Mouse (Mus musculus) embryonic facial prominence, embryonic 13.5 days (tissue): ENCODE measurements around the gene Igsf3. TPM values are rescaled to one million over a fixed set of nuclear protein-coding genes. Genes with fewer than 3 reads are reported as not detected.

Experiments
- ATAC-seq: fragments of 200-750 bp; cut with Nextera tagmentation; 2 replicates; pipeline ENCODE4 v1.8.0; 2017; ENCODE audit warnings: low read depth; ENCODE audit not compliant: insufficient number of reproducible peaks, insufficient read depth, low FRiP score, low TSS enrichment
- H3K27ac ChIP-seq: fragments of 300-500 bp; sonication (generic); 2 replicates; pipeline ENCODE4 v1.5.1; 2015; ENCODE audit warnings: moderate library complexity, mild to moderate bottlenecking, inconsistent platforms
- H3K27me3 ChIP-seq: fragments of 300-500 bp; sonication (generic); 2 replicates; pipeline ENCODE4 v1.6.1; 2015; ENCODE audit warnings: mild to moderate bottlenecking, inconsistent platforms
- H3K36me3 ChIP-seq: fragments of 300-500 bp; sonication (generic); 2 replicates; pipeline ENCODE4 v1.6.1; 2015; ENCODE audit warnings: mild to moderate bottlenecking, inconsistent platforms
- H3K4me1 ChIP-seq: fragments of 300-500 bp; sonication (generic); 2 replicates; pipeline ENCODE4 v1.6.1; 2015; ENCODE audit warnings: inconsistent platforms
- H3K4me2 ChIP-seq: fragments of 300-500 bp; sonication (generic); 2 replicates; pipeline ENCODE4 v1.6.1; 2015; ENCODE audit warnings: moderate library complexity, mild to moderate bottlenecking, inconsistent platforms
- H3K4me3 ChIP-seq: fragments of 300-500 bp; sonication (generic); 2 replicates; pipeline ENCODE4 v1.5.1; 2015; ENCODE audit warnings: mild to moderate bottlenecking, inconsistent platforms
- H3K9ac ChIP-seq: fragments of 300-500 bp; sonication (generic); 2 replicates; pipeline ENCODE4 v1.6.1; 2015; ENCODE audit warnings: mild to moderate bottlenecking, inconsistent platforms
- H3K9me3 ChIP-seq: fragments of 300-500 bp; sonication (generic); 2 replicates; pipeline ENCODE4 v1.6.1; 2016; ENCODE audit warnings: inconsistent platforms
- WGBS: fragments of 180-500 bp; shearing (Covaris S2); methylation state at CpG from one replicate; pipeline ENCODE4 v1.1.7; 2015; ENCODE audit warnings: mixed read lengths; 5-methylcytosine and 5-hydroxymethylcytosine counted together
- polyA plus RNA-seq: library from polyadenylated mRNA; unstranded; fragments of >200 nt; fragmentation: Nextera tagmentation; extraction: Ambion mirVana; gene quantifications from 2 replicates; pipeline ENCODE4 v1.2.1, GENCODE M21; 2015

The Igsf3 gene
- polyA plus RNA-seq, 1 experiment from 2014 or later: 104 TPM

DNA sequence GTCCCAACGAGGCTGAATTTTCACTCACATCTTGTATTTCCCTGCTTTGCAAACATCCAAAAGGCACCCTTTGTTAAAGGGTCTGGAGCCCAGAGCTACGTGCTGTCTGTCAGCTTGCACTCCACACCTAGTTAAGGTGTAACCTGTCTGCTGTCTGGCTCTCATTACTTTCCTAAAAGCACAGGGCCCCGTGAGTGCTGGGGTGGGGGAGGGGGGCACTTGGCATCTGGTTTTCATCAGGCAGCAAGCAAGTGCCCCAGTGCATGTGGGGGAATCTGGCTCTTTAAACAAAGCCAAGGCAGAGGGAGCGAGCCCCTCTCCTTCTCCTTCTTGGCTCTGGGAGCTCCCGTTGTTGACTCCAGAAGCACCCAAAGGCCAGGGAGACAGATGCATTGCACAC lies 18.5 kb downstream of the Igsf3 start:
- H3K27ac ChIP-seq: peak overlapping the region; percentile 95
- WGBS: 9% methylated on average over 5 of the region's 5 CpGs
- H3K36me3 ChIP-seq: no peaks in the 10 kb centered on the region; the same call in 1 of the 2 replicates
- H3K27me3 ChIP-seq: no peaks in the 10 kb centered on the region
- peak; percentile 50; the same call in 1 of the 2 replicates for ATAC-seq
- H3K9ac ChIP-seq: peak overlapping the region; percentile 53; the same call in 1 of the 2 replicates
- H3K4me1 ChIP-seq: peaks cover 100% of the 10 kb centered on the region
- no peaks in the 10 kb centered on the region for H3K9me3 ChIP-seq
- H3K4me2 ChIP-seq: peak overlapping the region; percentile 40
- H3K4me3 ChIP-seq: no peak overlapping the region

- Histone ChIP-seq H3K27me3 (no peaks in the 10 kb centered on the region), H3K4me3 (no peak overlapping the region), H3K4me2 (peak overlapping the region; percentile 40), H3K9ac (peak overlapping the region; percentile 49; the same call in 1 of the 2 replicates), H3K36me3 (no peaks in the 10 kb centered on the region; the same call in 1 of the 2 replicates), H3K27ac (peak overlapping the region; percentile 95), H3K4me1 (peaks cover 99% of the 10 kb centered on the region), H3K9me3 (no peaks in the 10 kb centered on the region)
- no peak for ATAC-seq
- 60% methylated on average over 3 of the region's 3 CpGs for WGBS
These were observed 19.2 kb downstream of the Igsf3 start for GRCm38 (mm10) chr3:101396061-101396460.

DNA sequence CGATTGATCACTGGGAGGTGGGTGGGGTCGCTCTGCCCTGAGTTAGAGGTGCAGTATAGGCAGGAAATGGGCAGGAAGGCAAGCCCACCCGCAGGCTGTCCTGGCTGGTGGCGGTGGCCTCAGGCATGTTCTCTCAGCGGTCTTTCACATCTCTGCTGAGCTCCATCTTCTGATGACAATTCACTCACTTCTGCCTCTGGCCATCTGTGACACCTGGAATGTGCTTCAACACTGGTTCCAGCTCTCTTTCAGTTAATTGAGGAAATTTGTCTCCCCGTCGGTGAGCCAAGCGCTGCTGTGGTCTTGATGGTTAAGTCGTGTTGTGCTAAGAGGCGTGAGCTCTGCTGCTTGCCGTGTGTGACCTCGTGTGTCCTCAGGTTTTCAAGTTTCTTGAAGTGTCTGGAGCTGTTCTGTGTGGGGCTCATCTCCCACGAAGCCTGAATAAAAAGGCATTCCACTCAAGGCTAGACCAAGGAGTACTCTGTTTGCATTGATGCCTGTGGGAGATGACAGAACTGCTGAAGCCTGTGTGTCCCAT lies 19.9 kb downstream of the Igsf3 start:
- Histone ChIP-seq H3K4me2 (peak overlapping the region; percentile 22), H3K9me3 (no peaks in the 10 kb centered on the region), H3K36me3 (no peaks in the 10 kb centered on the region; the same call in 1 of the 2 replicates), H3K4me1 (peaks cover 99% of the 10 kb centered on the region), H3K4me3 (no peak overlapping the region), H3K27me3 (no peaks in the 10 kb centered on the region), H3K9ac (peak overlapping the region; percentile 49; the same call in 1 of the 2 replicates), H3K27ac (peak overlapping the region; percentile 95)
- WGBS: 20% methylated on average over 13 of the region's 13 CpGs
- ATAC-seq: no peak

DNA sequence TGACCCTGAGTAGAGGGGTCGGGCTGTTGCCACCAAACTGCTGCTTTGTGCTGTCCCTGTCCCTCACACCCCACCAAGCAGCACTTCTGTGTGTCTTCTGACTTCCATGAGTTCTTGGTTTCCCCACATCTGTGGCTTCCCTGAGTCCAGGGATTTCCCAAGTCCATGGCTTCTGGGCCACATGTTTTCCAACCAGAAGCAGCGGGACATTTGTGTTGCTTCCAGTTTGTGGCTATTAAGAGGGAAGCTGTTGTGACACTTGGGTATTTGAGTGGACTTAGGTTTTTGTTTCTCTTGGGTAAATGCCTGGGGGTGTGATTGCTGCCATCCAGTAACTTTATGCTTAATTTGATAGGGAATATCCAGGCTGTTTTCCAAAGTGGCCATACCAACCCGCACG lies 20.5 kb downstream of the Igsf3 start:
- H3K9me3 ChIP-seq: no peaks in the 10 kb centered on the region
- peak overlapping the region; percentile 52 for H3K4me2 ChIP-seq
- no peak overlapping the region for H3K4me3 ChIP-seq
- H3K27ac ChIP-seq: peak overlapping the region; percentile 95
- peaks cover 97% of the 10 kb centered on the region for H3K4me1 ChIP-seq
- ATAC-seq: no peak
- no peak overlapping the region for H3K9ac ChIP-seq
- WGBS: 31% methylated on average over 4 of the region's 4 CpGs
- H3K27me3 ChIP-seq: no peaks in the 10 kb centered on the region
- H3K36me3 ChIP-seq: no peaks in the 10 kb centered on the region; the same call in 1 of the 2 replicates

- 11% methylated on average over 12 of the region's 12 CpGs for WGBS
- peak; percentile 35; the same call in 1 of the 2 replicates for ATAC-seq
These were observed 21.3 kb downstream of the Igsf3 start for GRCm38 (mm10) chr3:101398071-101398786.

GRCm38 (mm10) chr3:101398877-101399276 lies 22.0 kb downstream of the Igsf3 start:
- peaks cover 8% of the 10 kb centered on the region; the same call in 1 of the 2 replicates for H3K36me3 ChIP-seq
- no peak for ATAC-seq
- H3K4me3 ChIP-seq: no peak overlapping the region
- H3K27ac ChIP-seq: peak overlapping the region; percentile 95
- H3K4me1 ChIP-seq: peaks cover 96% of the 10 kb centered on the region
- no peaks in the 10 kb centered on the region for H3K9me3 ChIP-seq
- H3K9ac ChIP-seq: peak overlapping the region; percentile 54; the same call in 1 of the 2 replicates
- peak overlapping the region; percentile 52 for H3K4me2 ChIP-seq
- WGBS: 25% methylated on average over 2 of the region's 2 CpGs
- H3K27me3 ChIP-seq: no peaks in the 10 kb centered on the region

More at GRCm38 (mm10) chr3:101398071-101398786, 21.3 kb downstream of the Igsf3 start:
- Histone ChIP-seq H3K36me3 (peaks cover 4% of the 10 kb centered on the region; the same call in 1 of the 2 replicates), H3K4me1 (peaks cover 96% of the 10 kb centered on the region), H3K9me3 (no peaks in the 10 kb centered on the region), H3K4me3 (0 out of 2 replicates have a peak overlapping the region, but pooled peaks have one; percentile 10), H3K27ac (peak overlapping the region; percentile 95), H3K27me3 (no peaks in the 10 kb centered on the region), H3K4me2 (peak overlapping the region; percentile 52), H3K9ac (peak overlapping the region; percentile 58)

DNA sequence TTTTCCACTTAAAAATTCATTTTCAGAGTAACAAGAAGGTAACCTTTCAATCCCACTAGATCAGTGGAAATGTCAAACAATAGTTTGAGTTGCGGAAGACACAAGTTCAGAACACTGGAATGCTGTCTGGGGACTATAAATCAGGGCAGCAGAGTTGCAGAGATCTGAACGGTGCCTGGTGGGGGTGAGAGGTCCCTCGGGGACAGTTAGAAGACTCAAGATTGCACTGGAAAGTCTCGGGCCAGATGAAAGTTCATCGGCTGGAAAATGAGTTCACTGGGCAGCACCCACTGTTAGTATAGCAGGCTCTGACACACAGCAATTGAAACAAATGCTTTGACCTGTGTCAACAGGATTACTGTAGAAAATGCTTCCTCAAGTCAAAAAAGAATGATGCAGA lies 24.6 kb downstream of the Igsf3 start:
- WGBS: 40% methylated on average over 5 of the region's 5 CpGs
- ATAC-seq: no peak
- Histone ChIP-seq H3K27ac (no peak overlapping the region), H3K4me3 (no peak overlapping the region), H3K36me3 (peaks cover 8% of the 10 kb centered on the region; the same call in 1 of the 2 replicates), H3K4me2 (no peak overlapping the region), H3K9ac (no peak overlapping the region), H3K27me3 (no peaks in the 10 kb centered on the region), H3K9me3 (no peaks in the 10 kb centered on the region), H3K4me1 (peaks cover 96% of the 10 kb centered on the region)

DNA sequence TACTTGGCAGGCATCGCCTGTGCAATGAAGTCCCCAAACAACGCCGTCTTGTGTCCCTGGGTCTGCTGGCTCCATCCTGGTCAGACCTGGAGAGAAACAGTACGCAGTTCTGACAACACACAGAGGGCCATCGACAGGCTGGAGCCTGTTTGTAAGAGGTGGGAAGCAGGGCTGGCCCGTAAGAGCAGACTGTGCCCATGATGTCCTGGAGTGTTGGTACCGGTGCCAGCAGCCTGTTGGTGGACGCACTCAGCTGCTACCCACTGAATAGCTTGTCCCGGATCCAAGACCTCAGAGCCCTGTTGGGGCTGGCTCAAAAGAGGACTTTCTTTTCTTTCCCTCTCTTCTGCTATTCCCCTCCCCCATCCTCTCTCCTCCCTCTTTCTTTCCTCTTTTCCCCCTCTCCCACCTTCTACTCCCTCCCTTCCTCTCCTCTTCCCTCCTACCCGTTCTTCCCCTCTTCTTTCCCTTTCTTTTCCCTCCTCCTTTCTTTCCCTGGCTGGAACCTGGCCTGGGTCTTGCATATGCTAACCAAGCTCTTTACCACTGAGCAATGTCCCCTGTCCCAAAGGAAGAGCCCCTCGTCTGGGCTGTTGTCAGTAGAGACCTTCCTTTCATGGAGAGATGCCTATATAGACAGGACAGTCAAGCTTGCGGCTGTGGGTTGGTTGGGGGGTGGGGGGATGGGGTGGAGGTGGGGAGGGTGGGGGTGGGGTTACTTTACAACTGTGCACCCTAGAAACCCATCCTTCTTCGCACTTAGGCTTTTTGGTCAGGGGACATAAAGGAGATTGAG lies 27.9 kb downstream of the Igsf3 start:
- Histone ChIP-seq H3K27me3 (no peaks in the 10 kb centered on the region), H3K4me2 (no peak overlapping the region), H3K9ac (no peak overlapping the region), H3K27ac (peak overlapping the region; percentile 64), H3K36me3 (peaks cover 8% of the 10 kb centered on the region; the same call in 1 of the 2 replicates), H3K4me3 (no peak overlapping the region), H3K9me3 (no peaks in the 10 kb centered on the region), H3K4me1 (peaks cover 94% of the 10 kb centered on the region)
- ATAC-seq: 0 out of 2 replicates have a peak, but pooled peaks have one; percentile 2
- WGBS: 60% methylated on average over 13 of the region's 13 CpGs

- ATAC-seq: no peak
- Histone ChIP-seq H3K4me3 (no peak overlapping the region), H3K27ac (no peak overlapping the region; the same call in 1 of the 2 replicates), H3K36me3 (peaks cover 8% of the 10 kb centered on the region; the same call in 1 of the 2 replicates), H3K4me2 (no peak overlapping the region), H3K27me3 (no peaks in the 10 kb centered on the region), H3K9ac (no peak overlapping the region), H3K9me3 (no peaks in the 10 kb centered on the region), H3K4me1 (peaks cover 94% of the 10 kb centered on the region)
- 59% methylated on average over 10 of the region's 10 CpGs for WGBS
These were observed 28.6 kb downstream of the Igsf3 start for GRCm38 (mm10) chr3:101405495-101405894.

DNA sequence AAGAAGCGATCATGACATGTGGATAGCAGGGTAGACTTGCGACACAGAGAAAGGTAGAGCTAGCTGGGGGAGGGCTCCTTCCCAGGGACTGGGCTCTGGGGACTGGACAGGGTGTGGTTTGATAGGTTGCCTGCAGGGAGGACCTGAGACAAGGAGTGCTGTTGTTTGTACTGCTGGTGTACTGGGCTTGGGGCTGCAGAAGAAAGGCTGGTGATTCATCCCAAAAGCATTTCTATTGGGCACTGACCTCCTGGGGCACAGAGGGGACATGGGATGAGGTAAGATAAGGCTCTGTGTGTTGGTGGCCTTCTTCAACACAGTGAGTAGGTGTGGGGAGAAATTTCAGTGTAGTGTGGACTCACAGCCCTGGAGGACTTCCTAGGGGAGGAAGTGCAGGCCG lies 29.2 kb downstream of the Igsf3 start:
- H3K9ac ChIP-seq: no peak overlapping the region
- no peak overlapping the region for H3K4me2 ChIP-seq
- no peak overlapping the region for H3K27ac ChIP-seq
- H3K4me3 ChIP-seq: no peak overlapping the region
- no peaks in the 10 kb centered on the region for H3K27me3 ChIP-seq
- H3K36me3 ChIP-seq: peaks cover 8% of the 10 kb centered on the region; the same call in 1 of the 2 replicates
- no peak for ATAC-seq
- H3K9me3 ChIP-seq: no peaks in the 10 kb centered on the region
- peaks cover 96% of the 10 kb centered on the region for H3K4me1 ChIP-seq
- 64% methylated on average over 3 of the region's 3 CpGs for WGBS

- Histone ChIP-seq H3K27me3 (no peaks in the 10 kb centered on the region), H3K4me3 (no peak overlapping the region), H3K4me2 (no peak overlapping the region), H3K9ac (no peak overlapping the region), H3K27ac (peak overlapping the region; percentile 18; the same call in 1 of the 2 replicates), H3K36me3 (peaks cover 8% of the 10 kb centered on the region; the same call in 1 of the 2 replicates), H3K9me3 (no peaks in the 10 kb centered on the region), H3K4me1 (peaks cover 91% of the 10 kb centered on the region)
- 51% methylated on average over 8 of the region's 8 CpGs for WGBS
- no peak for ATAC-seq
These were observed 30.7 kb downstream of the Igsf3 start for GRCm38 (mm10) chr3:101407568-101407967.
